Mouse (Mus musculus) neutrophil, adult 65 days (primary cell): ENCODE results near the gene Frat2. TPM values are rescaled to one million over a fixed set of nuclear protein-coding genes. Genes with fewer than 3 reads are reported as not detected.

Source experiments
- total RNA-seq: library from RNA; stranded (reverse); gene quantifications from 2 replicates; pipeline ENCODE4 v1.2.4, GENCODE M21; 2023

The Frat2 gene
- 62.4 and 80.8 TPM in 2 replicates for total RNA-seq

GRCm38 (mm10) chr19:41847992-41848851 is at the start of gene Frat2:
Frat2 (minus strand) TSS chr19:41848132.

GRCm38 (mm10) chr19:41895460-41896318 is 47.8 kb upstream of the Frat2 start, which contains the start of gene Rrp12:
Rrp12 (minus strand) TSS chr19:41896173.

GRCm38 (mm10) chr19:41829381-41830105 is 18.4 kb downstream of the Frat2 start, which contains the start of gene Frat1:
Frat1 (plus strand) TSS chr19:41829970.

GRCm38 (mm10) chr19:41801742-41802369 is 46.1 kb downstream of the Frat2 start, which contains the start of gene Arhgap19:
Arhgap19 (minus strand) TSS chr19:41802047.

Other genes starting within 250 kb of the Frat2 start
- 0.23 and 0.98 TPM in 2 replicates for gene Slit1, start 104.5 kb downstream of the Frat2 start, total RNA-seq
- gene Arhgap19, start 46.1 kb downstream of the Frat2 start, total RNA-seq, result 55.0 and 62.0 TPM in 2 replicates
- 37.2 and 42.7 TPM in 2 replicates for gene Frat1, start 18.2 kb downstream of the Frat2 start, total RNA-seq
- gene Rrp12, start 48.0 kb upstream of the Frat2 start, total RNA-seq, result 33.1 and 42.2 TPM in 2 replicates
- 332 and 338 TPM in 2 replicates for gene Pgam1, start 63.8 kb upstream of the Frat2 start, total RNA-seq
- gene Exosc1, start 85.3 kb upstream of the Frat2 start, total RNA-seq, result 9.9 and 13.9 TPM in 2 replicates
- 24.5 and 33.2 TPM in 2 replicates for gene Zdhhc16, start 85.3 kb upstream of the Frat2 start, total RNA-seq
- 28.7 and 54.6 TPM in 2 replicates for gene Mms19, start 133.0 kb upstream of the Frat2 start, total RNA-seq
- 34.6 and 35.8 TPM in 2 replicates for gene Ubtd1, start 133.6 kb upstream of the Frat2 start, total RNA-seq
- not detected in 2 replicates for gene Ankrd2, start 187.9 kb upstream of the Frat2 start, total RNA-seq
- gene Hoga1, start 197.5 kb upstream of the Frat2 start, total RNA-seq, result not detected in 2 replicates
- not detected in 2 replicates for gene 4933411K16Rik, start 204.1 kb upstream of the Frat2 start, total RNA-seq
- gene Morn4, start 238.2 kb upstream of the Frat2 start, total RNA-seq, result not detected in 2 replicates
- 46.1 and 62.7 TPM in 2 replicates for gene Pi4k2a, start 242.3 kb upstream of the Frat2 start, total RNA-seq